Mouse (Mus musculus) layer of hippocampus, postnatal 10 days (tissue): ENCODE measurements around the gene Gm6793. TPM values are rescaled to one million over a fixed set of nuclear protein-coding genes. Genes with fewer than 3 reads are reported as not detected.

ENCODE experiments used
- DNase-seq, 2 experiments: peaks; one replicate each; pipeline ENCODE4 v3.0.0; 2021; ENCODE audit warnings: low spot score in 2 of 2
- total RNA-seq, 2 experiments: library from RNA; stranded (reverse); gene quantifications; 2 replicates each; pipeline ENCODE4 v1.2.3; 2021

Gm6793 gene
- total RNA-seq, 2 experiments from 2014 or later: not detected

- peak; percentile 82 to 85 for DNase-seq
Observed at GRCm38 (mm10) chr8:111989911-111990310, 24.9 kb downstream of the Gm6793 start.

GRCm38 (mm10) chr8:111984511-111984910 is 30.3 kb downstream of the Gm6793 start:
- DNase-seq: no peak

DNA sequence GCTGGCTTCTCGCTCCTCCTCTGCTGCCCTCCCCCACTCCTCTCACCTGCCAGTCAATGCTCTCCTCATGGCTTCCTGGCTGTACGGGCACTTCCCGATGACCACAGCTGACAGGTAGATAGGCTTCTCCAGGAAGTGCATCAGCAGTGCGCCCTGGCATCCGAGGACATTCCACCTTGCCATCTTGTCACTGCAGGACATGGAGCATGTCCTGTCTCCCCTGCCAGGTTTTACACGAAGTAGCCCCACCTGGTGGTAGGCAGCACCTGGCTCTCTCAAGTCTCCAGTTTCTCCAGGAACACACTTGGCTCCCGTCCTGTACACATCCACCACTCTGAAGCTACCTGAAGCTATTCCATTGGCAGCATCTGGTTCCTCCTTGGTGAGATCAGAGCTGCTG is 32.7 kb downstream of the Gm6793 start:
- DNase-seq: no peak

DNA sequence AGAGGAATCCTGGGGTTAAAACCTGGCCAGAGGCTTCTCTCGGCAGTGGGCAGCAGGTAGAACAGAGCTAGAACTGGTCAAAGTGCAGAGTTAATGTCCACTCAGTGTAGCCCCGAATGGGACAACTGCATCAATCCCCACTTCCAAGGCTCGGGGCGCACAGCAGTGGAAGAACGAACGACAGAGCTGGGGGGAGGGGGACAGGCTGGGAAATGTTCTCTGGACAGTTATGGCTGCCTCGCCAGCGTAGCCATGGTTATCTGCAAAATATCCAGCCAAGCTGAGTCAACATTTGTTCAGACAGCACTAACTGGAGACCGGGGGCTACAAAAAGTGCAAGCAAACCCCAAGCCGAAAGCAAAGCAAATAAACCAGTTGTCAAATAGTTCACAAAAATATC is 36.7 kb downstream of the Gm6793 start:
- peak; percentile 40 to 45 for DNase-seq

DNA sequence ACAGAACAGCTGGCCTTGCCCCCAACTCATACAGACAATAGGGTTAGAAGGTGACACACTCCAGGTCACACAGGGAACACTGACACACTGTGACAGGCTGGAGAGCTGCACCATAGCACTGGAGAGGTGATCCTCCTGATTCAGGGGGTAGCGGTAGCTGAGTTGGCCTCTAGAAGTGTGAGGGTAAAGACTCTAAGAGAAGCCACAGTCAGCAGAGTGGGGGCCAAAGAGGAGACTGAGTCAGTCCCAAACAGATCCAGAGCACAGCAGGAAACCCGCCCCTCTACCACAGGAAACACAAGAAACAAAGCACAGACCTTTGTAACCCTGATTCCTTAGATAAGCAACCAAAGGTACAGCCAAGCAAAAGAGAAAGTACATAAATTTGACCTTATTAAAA is 38.5 kb downstream of the Gm6793 start:
- no peak for DNase-seq

DNA sequence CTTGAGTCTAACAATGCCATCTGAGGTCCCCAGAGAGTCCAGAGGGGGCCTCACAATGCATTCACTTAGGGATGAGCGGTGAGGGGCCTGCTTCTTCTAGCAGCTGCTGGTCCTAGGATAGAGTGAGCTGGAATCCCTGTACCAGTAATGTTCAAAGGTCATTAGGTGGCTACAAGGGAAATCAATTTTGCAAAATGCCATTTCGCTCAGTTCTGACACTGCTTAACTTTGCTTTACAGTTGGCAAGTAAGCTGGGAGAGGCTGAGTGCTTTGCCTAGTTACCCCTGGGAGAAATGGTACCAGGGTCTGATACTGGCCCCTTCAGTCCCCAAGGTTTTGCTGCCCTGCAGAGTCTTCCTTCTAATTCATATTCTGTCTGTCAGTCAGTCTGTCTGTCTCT is 39.1 kb downstream of the Gm6793 start:
- no peak for DNase-seq

GRCm38 (mm10) chr8:111974138-111974537 is 40.7 kb downstream of the Gm6793 start:
- DNase-seq: no peak

DNA sequence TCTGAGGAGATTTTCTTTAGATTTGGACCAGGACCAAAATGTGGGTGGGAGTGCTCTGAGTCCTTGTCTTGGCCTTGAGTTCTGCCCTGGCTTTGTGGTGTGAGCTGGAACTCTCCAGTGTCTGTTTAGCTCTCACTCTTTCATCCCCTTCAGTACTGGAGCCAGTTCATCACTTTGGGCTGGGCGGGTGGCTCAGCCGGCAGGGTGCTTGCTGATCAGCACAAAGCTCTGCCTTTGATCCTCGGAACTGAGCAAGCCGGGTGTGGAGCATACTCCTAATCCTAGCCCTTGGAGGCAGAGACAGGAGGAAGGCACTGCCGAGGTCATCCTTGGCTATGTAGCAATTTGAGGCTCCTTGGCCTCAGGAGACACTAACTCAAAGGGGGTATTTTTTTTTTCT is 45.8 kb downstream of the Gm6793 start:
- no peak for DNase-seq

GRCm38 (mm10) chr8:111968541-111968940 is 46.3 kb downstream of the Gm6793 start:
- DNase-seq: no peak

DNA sequence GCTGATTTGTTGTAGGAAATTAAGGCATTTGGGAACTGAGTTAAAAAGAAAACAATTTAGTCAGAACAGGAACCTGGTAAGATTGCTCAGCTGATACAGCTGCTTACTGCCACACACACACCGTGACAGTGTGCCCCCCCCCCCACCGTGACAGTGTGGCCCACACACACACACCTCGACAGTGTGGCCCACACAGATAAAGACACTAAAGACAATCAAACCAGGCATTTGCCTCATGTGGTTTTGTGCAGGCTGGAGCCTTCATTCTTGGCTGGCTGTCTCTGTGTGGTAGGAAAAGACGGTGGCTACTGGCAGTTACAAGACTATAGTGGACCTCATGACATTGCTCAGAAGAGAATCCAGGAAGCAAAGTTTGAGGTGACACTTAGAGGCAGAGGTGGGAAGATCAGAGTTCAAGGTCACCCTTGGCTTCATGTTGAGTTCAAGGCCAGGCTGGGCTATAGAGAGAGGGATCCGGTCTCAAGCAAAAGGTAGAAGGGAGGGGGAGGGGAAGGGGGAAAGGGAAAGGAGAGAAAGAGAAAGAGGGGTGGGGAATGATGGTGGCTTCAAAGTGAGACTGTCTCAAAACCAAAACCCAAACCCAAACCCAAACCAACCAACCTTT is 47.5 kb downstream of the Gm6793 start:
- no peak for DNase-seq

DNA sequence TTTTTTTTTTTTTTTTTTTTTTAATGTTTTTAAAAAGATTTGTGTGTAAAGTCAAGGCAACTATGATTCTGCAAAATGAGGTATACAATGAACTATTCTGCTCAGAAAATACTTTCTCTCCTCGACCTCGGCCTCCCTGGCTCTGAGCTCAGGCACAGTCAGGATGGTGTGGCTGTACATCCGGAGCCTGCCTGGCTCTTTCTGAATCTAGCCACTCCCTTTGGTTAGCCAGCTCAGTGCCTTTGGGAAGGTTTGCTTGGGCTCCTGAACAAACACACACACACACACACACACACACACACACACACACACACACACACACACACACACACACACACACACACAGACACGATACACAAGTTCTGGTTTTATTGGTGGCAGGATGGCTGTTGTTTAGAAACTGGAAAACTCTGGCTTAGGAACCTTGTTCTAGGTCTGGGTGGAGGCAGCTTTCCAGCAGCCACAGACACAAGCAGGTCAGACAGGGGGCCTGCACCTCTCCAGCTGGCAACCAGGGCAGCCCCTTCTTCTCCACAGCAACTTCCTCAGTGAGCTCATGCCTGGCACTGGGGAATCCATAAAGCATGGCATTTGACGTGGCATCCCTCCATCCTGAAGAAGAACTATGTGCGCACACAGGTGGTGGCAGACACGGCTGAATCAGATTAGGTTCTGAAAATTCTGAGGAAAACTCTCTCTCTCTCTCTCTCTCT is 49.8 kb downstream of the Gm6793 start:
- no peak for DNase-seq

GRCm38 (mm10) chr8:111964351-111964750 is 50.5 kb downstream of the Gm6793 start:
- DNase-seq: no peak

- no peak for DNase-seq
Observed at GRCm38 (mm10) chr8:111963546-111963945, 51.3 kb downstream of the Gm6793 start.

Other genes with a start within 250 kb of the Gm6793 start
- gene Cfdp1, start 160.7 kb downstream of the Gm6793 start, total RNA-seq: 100 to 1,000 TPM; 100 to 101 TPM
- gene Tmem170, start 138.3 kb downstream of the Gm6793 start, total RNA-seq: 1 to 10 TPM; 3.4 to 4.1 TPM
- under 1 TPM; 0.48 to 0.89 TPM for gene Chst5, start 104.6 kb downstream of the Gm6793 start, total RNA-seq
- gene Tmem231, start 81.2 kb downstream of the Gm6793 start, total RNA-seq: 10 to 100 TPM in 1 of 2 experiments, 1 to 10 TPM in 1; 9.8 to 10.1 TPM
- gene Gabarapl2, start 74.3 kb downstream of the Gm6793 start, total RNA-seq: 100 to 1,000 TPM; 193 to 198 TPM
- gene Adat1, start 22.7 kb downstream of the Gm6793 start, total RNA-seq: 1 to 10 TPM; 5.0 to 5.2 TPM
- gene Kars, start 3.7 kb downstream of the Gm6793 start, total RNA-seq: 10 to 100 TPM; 83.3 to 96.7 TPM
- gene Terf2ip, start 3.6 kb downstream of the Gm6793 start, total RNA-seq: 10 to 100 TPM; 37.1 to 37.9 TPM